Mouse (Mus musculus) left cerebral cortex, adult 9 months (tissue): ENCODE measurements at regions not wholly inside any gene's neighbourhood (a gene's known extent, or its start where the extent isn't known, plus 50 kb on each side); places are given as distances from the start of the nearest gene placed in this dataset.

Experiments used
- DNase-seq, 2 experiments: peaks; one replicate each; pipeline ENCODE4 v3.0.0; 2022; ENCODE audit warnings: low spot score in 2 of 2

- peak; percentile 18 to 38 for DNase-seq
Observed at GRCm38 (mm10) chr14:40119530-40119929, 646.6 kb upstream of the Nrg3 start.
